Mouse (Mus musculus): Measurements from ENCODE around the gene Tor1aip2. TPM values are rescaled to one million over a fixed set of nuclear protein-coding genes. Genes with fewer than 3 reads are reported as not detected.

Tor1aip2 gene
- polyA plus RNA-seq, 1 experiment from 2014 or later, result 43.7 TPM

- DNase-seq, result no peak
- 0 out of 2 replicates have a peak, but pooled peaks cover 2% of the 10 kb centered on the region for H3K4me1 ChIP-seq (ENCODE audit: insufficient read depth)
- no peaks in the 10 kb centered on the region for H3K27me3 ChIP-seq (ENCODE audit: insufficient read depth, low read length)
- ATAC-seq, result no peak
- H3K4me2 ChIP-seq (ENCODE audit: low read depth, low read length), result no peak overlapping the region
- H3K4me3 ChIP-seq (ENCODE audit: low read depth, low read length), result no peak overlapping the region
- no peak overlapping the region for H3K27ac ChIP-seq (ENCODE audit: low read depth)
- 87% methylated on average over 8 of the region's 8 CpGs for WGBS (ENCODE audit: insufficient replicate concordance)
- H3K36me3 ChIP-seq (replicated peaks; ENCODE audit: insufficient read depth, low read length), result peaks cover 24% of the 10 kb centered on the region
- no peak for TF ChIP-seq CTCF (IDR thresholded peaks at IDR 0.05; ENCODE audit: low read depth)
- TF ChIP-seq EP300 (IDR thresholded peaks at IDR 0.05; ENCODE audit: low read depth), result no peak
- H3K9me3 ChIP-seq (ENCODE audit: low read length), result no peaks in the 10 kb centered on the region
- H3K9ac ChIP-seq (replicated peaks), result no peak overlapping the region
These were observed 32.8 kb upstream of the Tor1aip2 start for GRCm38 (mm10) chr1:156002366-156002765.

DNA sequence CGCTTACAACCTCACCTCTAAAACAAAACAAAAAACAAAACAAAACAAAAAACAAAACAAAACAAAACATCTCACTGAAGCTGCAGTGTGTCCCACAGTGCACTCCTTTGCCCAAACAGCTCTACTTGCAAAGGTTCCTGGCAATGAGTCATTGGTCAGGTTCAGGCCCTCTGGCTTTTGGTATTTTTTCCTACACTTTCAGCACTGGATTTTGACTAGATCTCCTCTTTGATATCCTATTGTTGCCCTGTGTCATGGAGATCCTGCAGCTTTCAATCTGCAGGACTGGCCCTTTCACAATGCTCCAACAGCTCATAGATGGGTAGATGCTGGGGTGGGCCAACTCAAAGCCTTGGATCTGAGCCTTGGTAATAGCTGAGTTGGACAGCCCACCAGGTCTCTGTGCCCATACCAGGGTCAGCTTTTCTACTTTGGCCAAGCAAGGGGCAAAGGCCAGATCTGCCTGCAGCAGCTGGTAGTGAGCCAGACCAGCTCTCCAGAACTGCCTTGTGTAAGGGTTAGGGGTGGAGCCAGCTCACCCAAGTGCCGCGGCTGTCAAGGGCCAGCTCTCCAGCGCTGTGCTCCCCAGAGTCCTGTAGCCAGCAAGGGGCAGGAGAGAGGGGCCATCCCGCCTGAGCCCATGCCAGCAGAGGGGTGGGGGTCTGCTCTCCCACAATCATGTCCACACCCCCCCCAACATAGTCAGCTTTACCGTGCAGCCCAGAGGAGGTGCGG, 31.8 kb upstream of the Tor1aip2 start:
- Histone ChIP-seq H3K9me3 (ENCODE audit: low read length) (no peaks in the 10 kb centered on the region), H3K27ac (ENCODE audit: low read depth) (peak overlapping the region; percentile 34; the same call in 1 of the 2 replicates), H3K27me3 (ENCODE audit: insufficient read depth, low read length) (no peaks in the 10 kb centered on the region), H3K36me3 (replicated peaks; ENCODE audit: insufficient read depth, low read length) (peaks cover 31% of the 10 kb centered on the region), H3K4me2 (ENCODE audit: low read depth, low read length) (no peak overlapping the region), H3K9ac (replicated peaks) (no peak overlapping the region), H3K4me3 (ENCODE audit: low read depth, low read length) (no peak overlapping the region), H3K4me1 (ENCODE audit: insufficient read depth) (0 out of 2 replicates have a peak, but pooled peaks cover 2% of the 10 kb centered on the region)
- peak; percentile 86 for ATAC-seq
- whole genome bisulfite sequencing (ENCODE audit: insufficient replicate concordance), result 84% methylated on average over 7 of the region's 7 CpGs
- peak; percentile 52 for DNase-seq
- TF ChIP-seq CTCF (IDR thresholded peaks at IDR 0.05; ENCODE audit: low read depth) (no peak), EP300 (IDR thresholded peaks at IDR 0.05; ENCODE audit: low read depth) (no peak)

GRCm38 (mm10) chr1:156005906-156006305, 29.3 kb upstream of the Tor1aip2 start:
- H3K4me2 ChIP-seq (ENCODE audit: low read depth, low read length), result no peak overlapping the region
- TF ChIP-seq CTCF (IDR thresholded peaks at IDR 0.05; ENCODE audit: low read depth) (no peak), EP300 (IDR thresholded peaks at IDR 0.05; ENCODE audit: low read depth) (no peak)
- H3K4me3 ChIP-seq (ENCODE audit: low read depth, low read length), result no peak overlapping the region
- H3K9ac ChIP-seq (replicated peaks), result no peak overlapping the region
- H3K36me3 ChIP-seq (replicated peaks; ENCODE audit: insufficient read depth, low read length), result peaks cover 47% of the 10 kb centered on the region
- ATAC-seq (no peak), DNase-seq (no peak)
- 85% methylated on average over 11 of the region's 11 CpGs for WGBS (ENCODE audit: insufficient replicate concordance)
- no peaks in the 10 kb centered on the region for H3K9me3 ChIP-seq (ENCODE audit: low read length)
- no peak overlapping the region for H3K27ac ChIP-seq (ENCODE audit: low read depth)
- H3K27me3 ChIP-seq (ENCODE audit: insufficient read depth, low read length), result no peaks in the 10 kb centered on the region
- 0 out of 2 replicates have a peak, but pooled peaks cover 2% of the 10 kb centered on the region for H3K4me1 ChIP-seq (ENCODE audit: insufficient read depth)

GRCm38 (mm10) chr1:156009003-156009402, 26.2 kb upstream of the Tor1aip2 start:
- no peak for DNase-seq
- ATAC-seq, result no peak
- no peaks in the 10 kb centered on the region for H3K27me3 ChIP-seq (ENCODE audit: insufficient read depth, low read length)
- no peak overlapping the region for H3K9ac ChIP-seq (replicated peaks)
- 94% methylated on average over 1 of the region's 1 CpGs for WGBS (ENCODE audit: insufficient replicate concordance)
- H3K27ac ChIP-seq (ENCODE audit: low read depth), result no peak overlapping the region
- no peak overlapping the region for H3K4me2 ChIP-seq (ENCODE audit: low read depth, low read length)
- H3K4me3 ChIP-seq (ENCODE audit: low read depth, low read length), result no peak overlapping the region
- no peaks in the 10 kb centered on the region for H3K9me3 ChIP-seq (ENCODE audit: low read length)
- TF ChIP-seq EP300 (IDR thresholded peaks at IDR 0.05; ENCODE audit: low read depth) (no peak), CTCF (IDR thresholded peaks at IDR 0.05; ENCODE audit: low read depth) (no peak)
- H3K36me3 ChIP-seq (replicated peaks; ENCODE audit: insufficient read depth, low read length), result peaks cover 69% of the 10 kb centered on the region
- no peaks in the 10 kb centered on the region for H3K4me1 ChIP-seq (ENCODE audit: insufficient read depth)

DNA sequence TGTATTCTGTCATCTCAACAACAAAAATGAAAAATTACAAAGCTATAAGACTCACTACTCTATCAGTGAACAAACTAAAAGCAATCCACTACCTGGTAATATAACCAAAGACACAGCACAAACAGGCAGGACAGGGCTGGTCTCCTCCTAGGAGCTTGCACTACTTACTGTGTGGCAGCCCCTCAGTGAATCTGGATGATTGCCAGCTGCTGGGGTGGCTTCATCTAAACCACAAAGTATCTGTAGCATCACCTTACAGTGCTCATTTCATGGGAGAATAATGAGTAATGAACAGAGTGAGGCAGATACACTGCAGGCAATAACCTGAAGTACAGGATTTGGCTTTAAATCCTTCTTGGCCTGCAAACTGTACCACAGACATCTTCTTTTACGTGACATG, 15.4 kb upstream of the Tor1aip2 start:
- Histone ChIP-seq H3K36me3 (replicated peaks; ENCODE audit: insufficient read depth, low read length) (peaks cover 69% of the 10 kb centered on the region), H3K9ac (replicated peaks) (no peak overlapping the region), H3K4me2 (ENCODE audit: low read depth, low read length) (no peak overlapping the region), H3K27me3 (ENCODE audit: insufficient read depth, low read length) (no peaks in the 10 kb centered on the region), H3K27ac (ENCODE audit: low read depth) (no peak overlapping the region), H3K4me1 (ENCODE audit: insufficient read depth) (no peaks in the 10 kb centered on the region), H3K9me3 (ENCODE audit: low read length) (no peaks in the 10 kb centered on the region), H3K4me3 (ENCODE audit: low read depth, low read length) (no peak overlapping the region)
- TF ChIP-seq EP300 (IDR thresholded peaks at IDR 0.05; ENCODE audit: low read depth), result no peak
- no peak for TF ChIP-seq CTCF (IDR thresholded peaks at IDR 0.05; ENCODE audit: low read depth)
- DNase-seq (no peak), ATAC-seq (no peak)
- 83% methylated on average over 1 of the region's 1 CpGs for WGBS (ENCODE audit: insufficient replicate concordance)

DNA sequence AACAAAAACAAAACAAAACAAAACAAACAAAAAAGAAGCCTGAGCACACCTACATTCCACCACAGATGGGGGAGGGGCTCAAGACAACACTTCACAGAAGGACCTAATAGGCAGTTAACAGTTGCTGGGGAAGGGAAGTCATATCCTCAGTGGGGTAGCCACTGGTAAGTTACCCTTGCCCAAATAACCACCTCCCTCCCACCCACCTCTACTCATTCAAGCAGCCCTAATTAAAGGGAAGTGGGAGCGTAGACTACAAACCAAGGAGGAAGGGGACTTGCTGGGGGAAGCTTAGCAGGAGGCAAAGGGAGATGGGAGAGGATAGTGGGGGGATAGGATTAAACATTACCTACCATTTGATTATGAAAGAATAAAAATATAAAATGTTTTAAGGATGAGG, 14.8 kb upstream of the Tor1aip2 start:
- TF ChIP-seq CTCF (IDR thresholded peaks at IDR 0.05; ENCODE audit: low read depth) (no peak), EP300 (IDR thresholded peaks at IDR 0.05; ENCODE audit: low read depth) (no peak)
- ATAC-seq, result no peak
- 72% methylated on average over 1 of the region's 1 CpGs for WGBS (ENCODE audit: insufficient replicate concordance)

More for the DNA sequence above, 14.8 kb upstream of the Tor1aip2 start:
- Histone ChIP-seq H3K9me3 (ENCODE audit: low read length) (no peaks in the 10 kb centered on the region), H3K4me2 (ENCODE audit: low read depth, low read length) (no peak overlapping the region), H3K4me3 (ENCODE audit: low read depth, low read length) (no peak overlapping the region), H3K36me3 (replicated peaks; ENCODE audit: insufficient read depth, low read length) (peaks cover 70% of the 10 kb centered on the region), H3K9ac (replicated peaks) (no peak overlapping the region), H3K4me1 (ENCODE audit: insufficient read depth) (no peaks in the 10 kb centered on the region), H3K27ac (ENCODE audit: low read depth) (no peak overlapping the region), H3K27me3 (ENCODE audit: insufficient read depth, low read length) (no peaks in the 10 kb centered on the region)
- DNase-seq, result no peak

All from liver, postnatal 0 days (tissue).